Mouse (Mus musculus) heart, embryonic 14.5 days (tissue): ENCODE data around the gene Cacna1b. TPM values are rescaled to one million over a fixed set of nuclear protein-coding genes. Genes with fewer than 3 reads are reported as not detected.
A peak's percentile ranks its signal among the peaks of the same experiment; 100 is the strongest.

ENCODE experiments used
- ATAC-seq: fragments of 200-750 bp; cut with Nextera tagmentation; 2 replicates; pipeline ENCODE4 v1.8.0; 2017; ENCODE audit warnings: low read depth, moderate TSS enrichment; ENCODE audit not compliant: insufficient number of reproducible peaks, insufficient read depth, low FRiP score
- H3K27ac ChIP-seq, 2 experiments: fragments of 200-500 bp in 1 of 2; fragments of 300-500 bp in 1 of 2; sonication (generic) in 1 of 2; replicated peaks in 1 of 2; 2 replicates each; pipeline ENCODE4 v1.5.1; 2012 to 2014; ENCODE audit warnings: low read depth in 2 of 2, low read length in 2 of 2, control low read depth in 1 of 2, mild to moderate bottlenecking in 1 of 2, mixed read lengths in 1 of 2; ENCODE audit not compliant: control insufficient read depth in 1 of 2, insufficient read depth in 1 of 2
- H3K27me3 ChIP-seq: fragments of 300-500 bp; sonication (generic); 2 replicates; pipeline ENCODE4 v1.6.1; 2014; ENCODE audit warnings: mild to moderate bottlenecking, low read length, control low read depth; ENCODE audit not compliant: control insufficient read depth, insufficient read depth
- H3K36me3 ChIP-seq: fragments of 300-500 bp; sonication (generic); 2 replicates; pipeline ENCODE4 v1.6.1; 2014; ENCODE audit warnings: mild to moderate bottlenecking, control low read depth, low read length, mixed read lengths; ENCODE audit not compliant: control insufficient read depth, insufficient read depth
- H3K4me1 ChIP-seq, 2 experiments: fragments of 200-500 bp in 1 of 2; fragments of 300-500 bp in 1 of 2; sonication (generic) in 1 of 2; 2 replicates each; pipeline ENCODE4 v1.6.1; 2012 to 2014; ENCODE audit warnings: low read length in 2 of 2, control low read depth in 1 of 2, mixed read lengths in 1 of 2; ENCODE audit not compliant: control insufficient read depth in 2 of 2, insufficient read depth in 2 of 2
- H3K4me2 ChIP-seq: fragments of 300-500 bp; sonication (generic); 2 replicates; pipeline ENCODE4 v1.6.1; 2014; ENCODE audit warnings: mild to moderate bottlenecking, low read length
- H3K4me3 ChIP-seq, 2 experiments: fragments of 200-500 bp in 1 of 2; fragments of 300-500 bp in 1 of 2; sonication (generic) in 1 of 2; 2 replicates each; pipeline ENCODE4 v1.5.1; 2012 to 2014; ENCODE audit warnings: low read length in 2 of 2, mild to moderate bottlenecking in 2 of 2, control low read depth in 1 of 2, low read depth in 1 of 2, moderate library complexity in 1 of 2; ENCODE audit not compliant: control insufficient read depth in 1 of 2, insufficient read depth in 1 of 2
- H3K9ac ChIP-seq: fragments of 300-500 bp; sonication (generic); 2 replicates; pipeline ENCODE4 v1.6.1; 2014; ENCODE audit warnings: mild to moderate bottlenecking, low read length
- H3K9me3 ChIP-seq: fragments of 300-500 bp; sonication (generic); 2 replicates; pipeline ENCODE4 v1.6.1; 2016; ENCODE audit warnings: low read length, control low read depth; ENCODE audit not compliant: control insufficient read depth
- WGBS: fragments of 180-500 bp; shearing (Covaris S2); extraction: QIAGEN DNeasy Blood & Tissue Kit; methylation state at CpG from one replicate; pipeline ENCODE4 v1.1.7; 2014; 5-methylcytosine and 5-hydroxymethylcytosine counted together
- polyA plus RNA-seq: library from polyadenylated mRNA; unstranded; fragments of >200 nt; fragmentation: Nextera tagmentation; extraction: Ambion mirVana; gene quantifications from 2 replicates; pipeline ENCODE4 v1.2.1, GENCODE M21; 2014

Gene Cacna1b
- polyA plus RNA-seq, 1 experiment from 2014 or later, result 0.15 TPM

DNA sequence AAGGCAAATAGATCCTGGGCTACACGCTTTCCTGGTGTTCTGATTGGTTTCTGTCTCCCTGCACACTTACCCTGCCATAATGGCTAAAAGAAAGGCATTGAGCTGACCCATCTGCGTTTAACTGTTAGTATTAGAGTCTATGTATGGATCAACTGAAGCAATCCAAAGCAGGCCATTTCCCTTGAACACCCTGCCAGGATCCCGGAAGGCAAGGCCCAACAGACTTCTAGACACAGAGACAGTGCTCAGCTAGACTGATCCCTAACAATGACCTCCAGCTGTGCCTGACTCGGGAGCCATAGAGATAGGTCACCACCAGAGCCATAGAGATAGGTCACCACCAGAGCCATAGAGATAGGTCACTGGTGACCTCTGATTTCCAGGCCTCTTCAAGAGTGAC lies 84.8 kb downstream of the Cacna1b start:
- WGBS, result 74% methylated on average over 4 of the region's 4 CpGs
- no peak overlapping the region for H3K27ac ChIP-seq
- no peaks in the 10 kb centered on the region for H3K9me3 ChIP-seq
- peaks cover 29% of the 10 kb centered on the region for H3K27me3 ChIP-seq
- no peak overlapping the region for H3K4me3 ChIP-seq
- no peak overlapping the region for H3K9ac ChIP-seq
- H3K4me1 ChIP-seq, result no peaks in the 10 kb centered on the region
- H3K36me3 ChIP-seq, result no peaks in the 10 kb centered on the region
- no peak overlapping the region for H3K4me2 ChIP-seq
- no peak for ATAC-seq

GRCm38 (mm10) chr2:24677629-24678028 lies 85.3 kb downstream of the Cacna1b start:
- Histone ChIP-seq H3K9me3 (no peaks in the 10 kb centered on the region), H3K27me3 (peaks cover 29% of the 10 kb centered on the region), H3K27ac (no peak overlapping the region), H3K4me2 (no peak overlapping the region), H3K4me3 (no peak overlapping the region), H3K4me1 (no peaks in the 10 kb centered on the region), H3K9ac (no peak overlapping the region), H3K36me3 (no peaks in the 10 kb centered on the region)
- 82% methylated on average over 3 of the region's 3 CpGs for WGBS
- no peak for ATAC-seq

DNA sequence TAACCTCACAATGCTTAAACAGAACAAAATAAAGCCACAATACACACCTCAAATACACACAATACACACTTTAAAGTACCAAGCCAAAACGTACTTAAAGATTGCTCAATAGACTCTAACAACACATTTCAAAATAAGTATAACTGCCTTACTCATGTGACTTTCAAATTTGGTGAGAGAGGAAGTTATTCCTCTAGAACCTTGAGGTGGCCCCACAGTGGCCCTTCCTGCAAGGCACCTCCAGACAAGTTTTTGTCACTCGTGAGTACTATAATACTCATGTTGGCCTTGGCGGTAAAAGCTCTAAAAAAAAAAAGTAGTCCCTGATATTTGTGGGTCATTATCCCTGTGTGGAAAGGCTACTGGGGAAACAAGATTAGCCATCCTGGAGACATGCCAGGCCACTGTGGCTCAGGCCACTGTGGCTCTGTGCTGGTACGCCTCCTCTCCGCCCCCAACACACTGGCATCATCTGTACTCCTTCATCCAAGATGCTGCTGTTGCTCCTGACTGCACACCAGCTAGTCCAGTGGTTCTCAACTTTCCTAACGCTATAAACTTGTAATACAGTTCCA lies 88.4 kb downstream of the Cacna1b start:
- Histone ChIP-seq H3K4me1 (no peaks in the 10 kb centered on the region), H3K4me2 (no peak overlapping the region), H3K4me3 (no peak overlapping the region), H3K27me3 (peaks cover 15% of the 10 kb centered on the region), H3K27ac (no peak overlapping the region), H3K36me3 (no peaks in the 10 kb centered on the region), H3K9ac (no peak overlapping the region), H3K9me3 (no peaks in the 10 kb centered on the region)
- ATAC-seq, result no peak
- WGBS, result 76% methylated on average over 6 of the region's 6 CpGs

- no peak for ATAC-seq
- no peaks in the 10 kb centered on the region for H3K9me3 ChIP-seq
- no peaks in the 10 kb centered on the region for H3K36me3 ChIP-seq
- H3K27me3 ChIP-seq, result no peaks in the 10 kb centered on the region
- no peak overlapping the region for H3K4me3 ChIP-seq
- no peak overlapping the region for H3K9ac ChIP-seq
- 79% methylated on average over 5 of the region's 5 CpGs for WGBS
- no peak overlapping the region for H3K4me2 ChIP-seq
- no peak overlapping the region for H3K27ac ChIP-seq
- no peaks in the 10 kb centered on the region for H3K4me1 ChIP-seq
These were observed 94.4 kb downstream of the Cacna1b start for GRCm38 (mm10) chr2:24668598-24668997.

DNA sequence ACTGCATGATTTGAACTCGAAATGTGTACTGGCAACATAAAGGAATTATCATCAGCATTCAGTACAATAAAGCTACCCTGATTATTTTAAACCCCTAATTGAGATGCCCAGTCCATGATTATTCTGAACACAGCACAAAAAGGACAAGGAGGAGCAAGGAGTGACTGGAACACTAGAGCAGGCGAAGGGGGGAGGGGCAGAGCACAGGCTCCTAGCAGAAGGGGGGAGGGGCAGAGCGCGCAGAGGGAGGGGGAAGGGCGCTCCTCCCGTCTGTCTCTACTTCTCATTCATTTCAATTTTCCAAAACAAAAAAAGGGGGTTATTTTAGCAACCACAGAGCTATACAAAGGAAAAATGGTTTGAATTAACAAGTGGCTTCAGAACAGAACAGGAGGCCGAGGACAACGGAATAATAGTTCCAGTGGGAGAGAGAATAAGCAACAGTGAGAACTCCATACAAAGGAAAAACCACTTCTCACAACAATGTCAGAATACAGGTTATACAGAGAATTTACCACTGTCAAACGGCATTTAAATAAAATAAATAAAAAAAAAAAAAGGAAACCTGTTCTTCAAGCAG lies 98.2 kb downstream of the Cacna1b start:
- Histone ChIP-seq H3K27me3 (no peaks in the 10 kb centered on the region), H3K4me3 (no peak overlapping the region), H3K9ac (no peak overlapping the region), H3K9me3 (no peaks in the 10 kb centered on the region), H3K4me1 (no peaks in the 10 kb centered on the region), H3K27ac (no peak overlapping the region), H3K36me3 (no peaks in the 10 kb centered on the region), H3K4me2 (0 out of 2 replicates have a peak overlapping the region, but pooled peaks have one; percentile 18)
- ATAC-seq, result no peak
- WGBS, result 37% methylated on average over 9 of the region's 9 CpGs

DNA sequence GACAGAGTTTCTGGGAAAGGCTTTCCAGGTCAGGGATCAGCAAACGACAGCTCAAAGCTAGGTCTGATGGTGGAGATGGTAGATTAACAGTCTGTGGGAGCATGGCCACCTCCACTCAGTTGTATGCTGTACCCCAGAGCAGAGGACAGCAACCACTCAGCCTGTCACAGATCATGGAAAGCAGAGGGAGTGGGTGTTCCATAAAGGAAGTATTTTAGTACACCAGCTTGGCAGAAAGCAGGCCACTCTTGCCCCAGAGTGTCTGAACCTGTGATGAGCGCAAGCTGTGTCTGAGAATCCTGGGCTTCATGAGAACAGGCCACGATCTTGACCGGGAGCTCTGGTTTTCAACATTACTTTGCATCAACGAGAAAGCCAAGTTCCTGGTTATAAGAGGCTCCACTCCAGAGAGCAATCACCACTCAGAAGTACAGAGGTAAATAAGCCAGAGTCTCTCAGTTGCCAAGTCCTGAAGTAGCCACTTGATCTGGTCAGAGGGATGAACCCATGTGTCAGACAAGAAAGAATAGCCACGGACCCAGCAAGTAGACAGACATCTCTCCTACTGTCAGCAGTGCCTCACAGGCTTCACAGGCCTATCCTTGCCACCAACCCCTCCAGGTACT lies 103.7 kb downstream of the Cacna1b start:
- Histone ChIP-seq H3K36me3 (no peaks in the 10 kb centered on the region), H3K27me3 (no peaks in the 10 kb centered on the region), H3K4me3 (no peak overlapping the region), H3K9me3 (no peaks in the 10 kb centered on the region), H3K27ac (no peak overlapping the region), H3K4me1 (no peaks in the 10 kb centered on the region), H3K9ac (no peak overlapping the region), H3K4me2 (no peak overlapping the region)
- WGBS, result 44% methylated on average over 6 of the region's 6 CpGs
- ATAC-seq, result no peak

DNA sequence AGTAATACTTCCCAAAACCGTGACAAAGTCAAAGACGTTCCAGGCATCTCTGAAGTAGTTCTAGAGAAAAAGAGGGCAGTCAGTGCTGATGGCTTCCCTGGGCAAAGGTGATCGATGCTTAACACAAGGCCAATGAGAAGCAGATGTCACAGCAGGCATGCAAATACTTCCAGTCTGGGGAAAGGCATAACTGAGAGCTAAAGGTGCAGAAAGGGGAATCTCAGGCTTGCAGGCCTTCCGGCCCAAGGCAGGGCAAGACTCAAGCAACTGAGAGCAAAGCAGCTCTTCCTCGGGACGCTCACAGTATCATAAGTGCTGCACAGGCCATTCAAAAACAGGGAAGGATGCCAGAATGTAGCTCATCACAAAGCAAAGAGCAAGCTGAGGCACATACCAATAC lies 114.4 kb downstream of the Cacna1b start:
- no peaks in the 10 kb centered on the region for H3K27me3 ChIP-seq
- ATAC-seq, result no peak
- no peak overlapping the region for H3K9ac ChIP-seq
- H3K36me3 ChIP-seq, result no peaks in the 10 kb centered on the region
- H3K27ac ChIP-seq, result no peak overlapping the region
- no peak overlapping the region for H3K4me3 ChIP-seq
- no peak overlapping the region for H3K4me2 ChIP-seq
- H3K9me3 ChIP-seq, result no peaks in the 10 kb centered on the region
- WGBS, result 80% methylated on average over 6 of the region's 6 CpGs
- H3K4me1 ChIP-seq, result no peaks in the 10 kb centered on the region
